Mouse (Mus musculus): ENCODE data around the gene Ctdsp1. TPM values are rescaled to one million over a fixed set of nuclear protein-coding genes. Genes with fewer than 3 reads are reported as not detected.

The Ctdsp1 gene
- 176 and 180 TPM in 2 replicates for polyA plus RNA-seq (2012; rRNA removed)

DNA sequence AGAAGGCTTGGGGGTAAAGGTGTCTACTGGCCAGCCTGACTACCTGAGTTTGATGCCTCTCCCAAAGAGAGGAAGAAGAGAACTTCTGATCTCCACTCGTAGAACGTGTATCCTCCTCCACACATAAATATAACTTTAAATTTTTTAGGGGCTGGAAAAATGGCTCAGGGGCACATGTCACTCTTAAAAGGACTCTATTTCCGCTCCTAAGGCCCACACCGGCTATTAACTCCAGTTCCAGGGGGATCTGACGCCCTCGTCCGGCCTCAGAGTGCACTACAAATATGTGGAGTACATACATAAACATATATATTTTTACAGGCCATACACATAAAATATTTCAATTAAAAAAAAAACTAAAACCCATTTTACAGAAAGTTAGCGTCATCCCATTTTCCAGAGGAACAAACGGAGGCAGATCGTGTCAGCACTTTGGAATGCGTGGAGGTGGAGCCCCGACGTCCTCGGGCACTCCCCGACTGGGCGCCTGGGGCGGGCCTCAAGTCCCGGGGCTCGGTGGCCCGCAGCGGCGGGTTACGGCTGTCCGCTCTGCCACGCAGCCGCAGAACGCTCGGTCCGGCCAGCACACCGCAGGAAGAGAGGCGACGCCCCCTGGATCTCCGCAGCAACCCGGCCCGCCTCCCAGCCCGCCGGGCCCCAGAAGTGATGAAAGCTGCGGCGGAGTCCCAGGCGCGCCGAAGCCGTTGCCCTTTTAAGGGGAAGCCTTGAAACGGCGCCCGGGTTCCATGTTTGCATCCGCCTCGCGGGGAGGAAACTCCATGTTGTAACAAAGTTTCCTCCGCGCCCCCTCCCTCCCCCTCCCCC is at the start of gene Ctdsp1:
Ctdsp1 (plus strand) TSS at position 586 of the 825 bp plus-strand sequence.

DNA sequence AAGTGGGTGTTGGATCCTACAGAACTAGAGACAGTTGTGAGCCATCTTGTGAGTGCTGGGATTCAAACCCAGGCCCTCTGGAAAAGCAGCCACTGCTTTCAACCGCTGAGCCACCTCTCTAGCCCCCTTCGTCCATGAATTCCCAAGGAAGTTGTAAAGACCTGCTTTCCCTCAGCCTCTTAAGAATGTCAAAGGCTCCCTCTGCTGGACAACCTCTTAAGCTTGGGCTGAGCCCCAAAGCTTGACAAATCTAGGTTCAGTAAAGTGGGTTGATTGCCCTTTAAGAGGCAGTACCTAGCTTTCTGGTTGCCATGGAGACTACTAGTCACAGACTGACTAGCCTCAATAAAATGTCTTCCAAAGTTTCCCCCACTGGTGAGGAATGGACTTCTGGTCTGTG is 29.5 kb upstream of the Ctdsp1 start, which contains the start of gene Catip:
Catip (plus strand) TSS at position 297 of the 400 bp plus-strand sequence.

DNA sequence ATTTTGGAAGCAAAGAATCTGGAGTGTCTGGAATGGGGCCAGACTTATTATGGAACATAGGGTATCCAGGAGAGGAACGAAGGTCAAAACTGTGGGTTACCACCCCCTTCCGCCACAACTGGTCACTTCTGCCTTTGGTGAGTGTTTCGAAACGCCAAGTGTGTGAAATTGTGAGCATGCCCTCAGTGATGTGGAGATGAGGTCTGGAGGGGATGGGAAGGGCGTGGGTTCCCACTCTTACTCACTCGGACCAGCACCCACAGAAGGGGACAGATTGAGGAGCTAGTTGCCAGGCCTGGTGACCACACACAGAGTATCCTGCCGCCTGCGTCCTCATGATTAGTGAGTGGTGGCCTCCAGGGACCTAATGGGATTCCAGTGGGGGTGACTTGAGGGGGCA is 16.3 kb upstream of the Ctdsp1 start, which contains the start of gene Slc11a1:
Slc11a1 (plus strand) TSS at position 216 of the 400 bp plus-strand sequence.

DNA sequence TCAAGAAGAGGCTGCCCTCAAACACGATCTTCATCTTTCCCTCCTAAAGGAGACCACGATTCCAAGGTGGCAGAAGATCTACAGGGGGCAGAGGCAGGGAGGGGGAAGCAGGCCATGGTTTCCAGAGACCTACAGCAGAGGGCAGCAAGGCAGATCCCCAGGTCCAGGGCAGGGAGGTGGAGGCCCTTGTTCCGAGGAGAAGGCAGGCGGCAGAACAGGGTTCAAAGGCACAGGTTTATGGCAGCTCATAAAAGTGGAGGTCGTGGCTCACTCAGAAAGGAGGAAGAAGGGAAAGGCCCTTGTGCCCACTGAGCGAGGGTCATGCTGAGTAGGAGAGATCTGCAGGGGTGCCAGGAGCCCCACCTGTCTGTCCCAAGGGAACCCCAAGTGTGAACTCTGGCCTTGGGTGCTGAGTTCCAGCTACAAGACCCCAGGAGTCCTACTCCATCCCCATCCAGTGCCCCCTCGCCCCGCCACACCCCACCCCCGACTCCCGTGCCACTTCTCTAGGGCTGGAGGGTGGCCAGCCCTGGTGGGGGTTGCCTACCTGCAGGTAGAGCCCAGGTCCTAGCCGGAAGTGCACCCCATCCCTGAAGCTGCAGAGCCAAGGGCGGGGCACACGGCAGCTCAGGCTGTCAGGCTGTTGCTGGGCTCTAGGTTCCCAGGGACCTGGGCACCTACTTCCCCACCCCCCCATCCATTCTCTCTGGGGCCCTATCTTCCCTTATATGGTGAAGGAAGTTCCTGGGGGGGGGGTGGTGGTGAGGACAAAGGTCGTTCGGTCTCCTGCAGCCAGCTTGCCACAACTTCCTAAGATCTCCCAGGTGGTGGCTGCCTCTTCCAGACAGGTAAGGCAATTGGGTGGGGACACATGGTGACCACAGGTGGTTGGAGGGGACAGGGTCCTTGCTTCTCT is 17.5 kb downstream of the Ctdsp1 start, which contains the start of gene Vil1:
Vil1 (plus strand) TSS at position 788 of the 916 bp plus-strand sequence.

Other genes with a start within 250 kb of the Ctdsp1 start
- 0.21 and 0.23 TPM in 2 replicates for gene Cxcr2, start 237.5 kb upstream of the Ctdsp1 start, polyA plus RNA-seq (2012; rRNA removed)
- gene Cxcr1, start 196.9 kb upstream of the Ctdsp1 start, polyA plus RNA-seq (2012; rRNA removed), result not detected in 2 replicates
- gene Arpc2, start 155.4 kb upstream of the Ctdsp1 start, polyA plus RNA-seq (2012; rRNA removed), result 160 and 164 TPM in 2 replicates
- gene Gpbar1, start 113.0 kb upstream of the Ctdsp1 start, polyA plus RNA-seq (2012; rRNA removed), result 3.9 and 4.9 TPM in 2 replicates
- 215 and 265 TPM in 2 replicates for gene Aamp, start 106.8 kb upstream of the Ctdsp1 start, polyA plus RNA-seq (2012; rRNA removed)
- 70.9 and 78.6 TPM in 2 replicates for gene Pnkd, start 106.6 kb upstream of the Ctdsp1 start, polyA plus RNA-seq (2012; rRNA removed)
- gene Tmbim1, start 85.9 kb upstream of the Ctdsp1 start, polyA plus RNA-seq (2012; rRNA removed), result 205 and 273 TPM in 2 replicates
- 7.0 and 7.4 TPM in 2 replicates for gene Catip, start 29.4 kb upstream of the Ctdsp1 start, polyA plus RNA-seq (2012; rRNA removed)
- 38.4 and 39.4 TPM in 2 replicates for gene Slc11a1, start 16.3 kb upstream of the Ctdsp1 start, polyA plus RNA-seq (2012; rRNA removed)
- gene Vil1, start 17.9 kb downstream of the Ctdsp1 start, polyA plus RNA-seq (2012; rRNA removed), result 1.8 and 2.7 TPM in 2 replicates
- 21.1 and 26.1 TPM in 2 replicates for gene Cnot9, start 114.5 kb downstream of the Ctdsp1 start, polyA plus RNA-seq (2012; rRNA removed)
- 0.21 and 0.50 TPM in 2 replicates for gene Plcd4, start 151.4 kb downstream of the Ctdsp1 start, polyA plus RNA-seq (2012; rRNA removed)
- 4.1 and 4.5 TPM in 2 replicates for gene Usp37, start 152.8 kb downstream of the Ctdsp1 start, polyA plus RNA-seq (2012; rRNA removed)
- 21.2 and 24.4 TPM in 2 replicates for gene Zfp142, start 196.7 kb downstream of the Ctdsp1 start, polyA plus RNA-seq (2012; rRNA removed)
- 13.9 and 19.8 TPM in 2 replicates for gene Bcs1l, start 196.8 kb downstream of the Ctdsp1 start, polyA plus RNA-seq (2012; rRNA removed)
- gene Rnf25, start 209.9 kb downstream of the Ctdsp1 start, polyA plus RNA-seq (2012; rRNA removed), result 65.0 and 80.2 TPM in 2 replicates
- 25.1 and 31.3 TPM in 2 replicates for gene Stk36, start 209.9 kb downstream of the Ctdsp1 start, polyA plus RNA-seq (2012; rRNA removed)

Measured in ovary, adult 2 months (tissue).